Mouse (Mus musculus): ENCODE results near the gene Adora1. TPM values are rescaled to one million over a fixed set of nuclear protein-coding genes. Genes with fewer than 3 reads are reported as not detected.
A peak's percentile ranks its signal among the peaks of the same experiment; 100 is the strongest.

Gene Adora1
- total RNA-seq, 2 experiments from 2014 or later, result 213 to 218 TPM

DNA sequence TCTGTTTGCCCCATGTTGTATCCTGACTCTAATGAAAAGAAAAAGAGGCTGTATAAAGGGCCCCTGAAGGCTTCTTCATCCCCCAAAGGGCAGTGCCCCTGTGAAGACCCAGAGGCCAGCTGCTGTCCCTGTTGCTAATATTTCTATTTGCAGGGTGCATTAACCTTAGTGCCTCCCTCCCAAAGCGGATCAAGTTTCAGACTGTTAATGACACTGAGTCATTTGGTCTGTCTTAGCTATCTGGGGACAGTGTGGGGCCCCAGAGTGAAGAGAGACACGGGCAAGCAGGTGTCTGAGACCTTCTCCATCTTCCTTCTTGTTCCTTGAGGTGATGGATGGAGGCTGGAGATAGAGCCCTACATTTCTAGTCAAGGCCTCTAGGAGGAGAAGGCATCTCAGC is 40.1 kb downstream of the Adora1 start:
- no peak for DNase-seq (ENCODE audit: low spot score in 2 of 2)

DNA sequence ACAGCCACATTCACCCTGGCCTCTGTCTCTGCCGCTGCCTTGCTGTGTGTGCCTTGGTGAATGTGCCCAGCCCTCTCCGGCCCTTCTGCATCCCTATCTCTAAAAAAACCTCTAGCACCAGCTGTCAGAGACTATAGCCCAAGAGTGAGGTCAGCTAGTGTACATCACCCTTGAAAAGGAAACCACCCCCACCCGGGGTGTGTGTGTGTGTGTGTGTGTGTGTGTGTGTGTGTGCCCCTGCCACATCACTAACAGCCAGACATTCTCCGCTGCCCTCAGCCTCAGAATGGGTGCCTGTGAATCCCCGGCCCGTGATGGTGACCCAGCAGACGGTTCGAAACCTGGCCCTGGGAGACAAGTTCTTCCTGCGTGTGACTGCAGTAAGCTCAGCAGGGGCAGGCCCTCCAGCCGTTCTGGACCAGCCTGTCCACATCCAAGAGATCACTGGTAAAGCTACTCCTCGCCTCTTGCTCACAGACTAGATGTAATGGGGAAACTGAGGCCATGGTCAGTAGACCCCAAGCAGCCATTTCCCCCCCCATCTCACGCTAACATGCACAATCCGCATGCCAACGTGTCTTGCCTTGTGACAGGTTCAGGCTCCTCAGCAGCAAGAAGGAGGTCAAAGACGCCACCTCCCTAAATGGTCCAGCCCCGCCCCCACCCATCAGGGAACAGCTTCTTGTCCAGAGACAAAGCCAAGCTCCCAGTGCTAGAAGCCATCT is 40.8 kb downstream of the Adora1 start:
- DNase-seq (ENCODE audit: low spot score in 2 of 2), result no peak

DNA sequence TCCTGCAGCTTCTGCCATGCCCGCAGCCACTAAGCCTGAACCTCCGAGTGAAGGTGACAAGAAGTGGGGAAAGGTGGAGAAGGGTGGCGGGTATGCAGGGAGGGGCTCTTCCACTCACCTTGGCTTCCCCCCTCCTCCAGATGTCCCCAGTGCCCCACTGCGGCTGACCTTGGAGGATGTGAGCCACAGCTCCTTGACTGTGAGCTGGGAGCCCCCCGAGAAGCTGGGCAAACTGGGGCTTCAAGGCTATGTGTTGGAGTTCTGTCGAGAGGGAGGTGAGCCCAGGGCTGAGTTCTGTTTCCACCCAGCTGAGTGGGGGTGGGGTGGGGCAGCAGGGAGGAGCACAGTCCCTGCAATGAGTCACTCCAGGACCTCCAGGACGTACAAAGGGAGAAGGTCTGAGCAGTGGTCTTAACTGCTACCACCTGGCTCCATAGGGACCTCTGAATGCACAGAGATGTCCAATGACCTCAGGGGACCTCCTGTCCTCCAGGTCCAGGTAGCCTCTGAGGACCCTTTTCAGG is 41.5 kb downstream of the Adora1 start:
- no peak for DNase-seq (ENCODE audit: low spot score in 2 of 2)

DNA sequence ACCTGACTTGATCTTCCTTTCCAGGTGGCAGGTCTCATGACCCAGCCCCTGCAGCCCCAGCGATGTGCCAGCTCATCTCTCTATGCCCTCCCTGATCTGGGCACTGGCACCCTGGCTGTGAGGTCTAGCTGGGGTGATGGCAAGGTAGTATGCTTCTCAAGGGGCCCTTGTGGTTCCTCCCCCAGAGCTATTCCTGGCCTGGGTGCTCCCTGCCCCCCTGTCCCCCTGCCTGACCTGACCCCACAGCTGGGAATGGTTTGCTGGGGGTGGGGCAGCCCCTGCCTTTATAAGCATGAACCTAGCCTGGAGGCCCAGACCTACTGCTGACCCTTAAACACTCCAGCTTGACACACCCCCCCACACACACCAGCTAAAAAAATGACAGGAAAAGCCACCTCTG is 42.1 kb downstream of the Adora1 start, which contains the start of gene Mybph:
Gene Mybph, plus strand, starts transcription at position 323 of the 400 bp plus-strand sequence.
- DNase-seq (ENCODE audit: low spot score in 2 of 2), result no peak

DNA sequence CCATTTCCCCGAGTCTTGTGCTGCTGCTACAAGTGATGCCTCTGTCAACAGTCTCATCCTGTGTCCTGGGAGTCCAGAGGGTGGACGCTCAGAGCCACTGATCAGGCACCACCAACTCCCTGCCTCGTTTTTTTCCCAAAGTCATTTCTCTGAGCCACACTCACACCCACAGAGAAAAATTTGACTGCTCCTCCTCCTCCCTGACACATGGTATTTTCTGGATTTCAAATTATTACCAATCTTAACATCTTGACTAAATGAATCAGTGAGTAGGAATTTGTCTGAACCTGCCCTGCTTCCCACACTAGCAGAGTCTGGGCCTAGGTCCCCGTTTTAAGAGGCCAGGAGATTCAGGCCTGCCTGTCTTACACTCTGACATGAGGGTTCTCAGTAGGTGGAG is 43.2 kb downstream of the Adora1 start:
- DNase-seq (ENCODE audit: low spot score in 2 of 2), result no peak

DNA sequence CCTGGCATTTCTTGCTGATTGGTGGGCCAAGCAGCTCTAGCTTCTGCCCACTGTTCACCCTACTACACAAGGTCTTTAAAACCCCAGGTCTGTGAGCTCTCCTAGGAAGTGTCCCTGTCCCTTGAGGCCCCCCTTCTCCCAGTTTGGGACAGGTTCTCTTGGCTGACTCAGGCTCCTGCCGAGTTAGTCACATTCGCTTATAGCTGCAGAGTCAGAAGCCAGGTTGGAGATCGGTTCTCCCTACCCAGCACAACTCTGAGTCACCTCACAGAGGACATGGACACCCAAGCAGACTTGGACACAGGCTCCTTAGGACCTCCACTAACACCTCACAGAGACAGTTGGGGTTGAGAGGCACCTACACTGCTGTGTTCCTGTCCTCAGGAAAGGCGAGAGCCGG is 44.0 kb downstream of the Adora1 start:
- no peak for DNase-seq (ENCODE audit: low spot score in 2 of 2)

DNA sequence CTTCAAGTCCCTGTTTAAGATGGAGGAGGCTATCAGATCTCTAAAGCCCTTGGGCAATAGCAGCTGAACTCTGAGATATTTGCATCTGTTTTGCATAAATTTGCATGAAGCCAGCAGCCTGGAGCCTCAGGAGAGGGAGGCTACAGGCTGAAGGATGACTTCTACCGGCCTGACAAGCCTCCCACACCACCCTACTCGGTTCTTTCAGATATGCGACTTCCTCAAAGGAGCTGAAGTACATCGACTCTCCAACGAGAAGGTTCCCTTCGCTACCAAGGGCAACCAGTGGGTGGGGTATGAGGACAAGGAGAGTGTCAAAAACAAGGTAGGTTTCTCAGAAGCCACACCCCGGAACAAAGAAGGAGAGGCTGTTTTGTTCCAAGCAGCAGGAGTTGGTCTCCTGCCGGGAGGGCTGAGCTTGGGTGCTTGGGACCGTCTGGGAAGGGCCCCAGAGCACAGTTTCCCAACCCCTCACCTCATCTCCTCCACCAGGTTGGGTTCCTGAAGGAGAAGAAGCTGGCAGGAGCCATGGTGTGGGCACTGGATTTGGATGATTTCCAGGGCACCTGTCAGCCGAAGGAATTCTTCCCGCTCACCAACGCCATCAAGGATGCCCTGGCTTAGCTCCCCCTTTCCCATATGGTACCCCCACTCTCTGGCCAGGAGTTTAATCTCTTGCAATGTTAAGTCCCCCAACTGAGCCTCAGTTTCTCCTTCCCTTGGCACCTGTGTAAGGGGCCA is 46.1 kb downstream of the Adora1 start:
- DNase-seq (ENCODE audit: low spot score in 2 of 2), result no peak

DNA sequence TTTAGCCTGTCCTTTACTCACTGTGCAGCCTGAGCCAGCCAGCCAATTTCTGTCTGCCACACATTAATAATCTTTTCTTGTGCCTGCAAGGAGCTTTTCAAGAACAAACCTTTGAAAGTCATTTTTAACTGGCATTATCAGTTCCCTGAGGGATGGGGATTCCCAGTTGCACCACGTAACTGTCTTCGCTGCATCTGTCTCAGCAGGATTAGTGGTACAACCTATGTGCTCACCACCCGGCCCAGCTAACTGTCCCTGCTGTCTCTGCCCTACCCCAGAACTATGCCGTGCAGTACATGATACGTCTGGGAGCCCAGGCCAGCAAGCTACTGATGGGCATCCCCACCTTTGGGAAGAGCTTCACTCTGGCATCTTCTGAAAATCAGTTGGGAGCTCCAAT is 47.0 kb downstream of the Adora1 start:
- DNase-seq (ENCODE audit: low spot score in 2 of 2), result no peak

- DNase-seq (ENCODE audit: low spot score in 2 of 2), result no peak
Measured at GRCm38 (mm10) chr1:134184089-134184488, 51.1 kb downstream of the Adora1 start.

DNA sequence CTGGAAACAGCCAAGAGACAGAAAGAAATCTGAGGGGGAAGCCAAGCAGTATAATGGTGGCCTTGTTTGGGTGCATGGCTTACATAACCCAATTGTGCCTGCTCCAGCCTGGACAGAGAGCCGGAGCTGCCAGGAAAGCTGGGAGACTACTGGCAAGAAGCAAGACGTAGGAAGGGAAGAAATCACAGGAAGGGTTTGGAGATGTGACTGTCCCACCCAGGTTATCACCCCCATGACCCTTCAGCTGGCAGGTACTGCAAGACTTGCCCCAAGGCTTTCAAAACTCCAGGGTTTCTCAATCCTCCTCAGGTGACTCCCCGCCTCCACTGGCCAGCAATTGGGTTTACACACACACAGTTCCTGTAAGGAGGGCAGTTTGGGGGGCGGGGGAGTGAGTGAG is 53.2 kb downstream of the Adora1 start, which contains the start of gene Chil1:
Gene Chil1, plus strand, starts transcription at position 152 of the 400 bp plus-strand sequence.
- peak in 1 of 2 experiments; percentile 33 for DNase-seq (ENCODE audit: low spot score in 2 of 2)

GRCm38 (mm10) chr1:134177976-134178375 is 57.3 kb downstream of the Adora1 start:
- no peak for DNase-seq (ENCODE audit: low spot score in 2 of 2)

DNA sequence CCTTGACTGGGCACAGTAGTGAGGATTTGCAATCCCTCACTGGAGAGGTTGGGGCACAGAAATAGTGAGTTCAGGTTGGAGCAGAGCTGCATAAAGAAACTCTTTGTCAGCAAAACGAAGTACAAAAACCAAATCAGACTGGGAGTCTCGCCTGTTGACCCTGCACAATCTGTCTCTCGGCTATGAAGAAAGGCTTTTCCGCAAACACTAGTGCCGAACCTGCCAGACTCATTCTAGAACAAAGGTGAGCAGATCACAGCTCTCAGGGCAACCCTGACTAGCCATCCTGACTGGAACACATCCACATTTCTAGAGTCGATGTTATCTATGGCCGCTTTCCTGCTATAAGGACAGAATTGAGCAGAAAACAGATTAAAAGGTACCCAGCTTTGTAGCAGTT is 62.1 kb downstream of the Adora1 start:
- no peak for DNase-seq (ENCODE audit: low spot score in 2 of 2)

DNA sequence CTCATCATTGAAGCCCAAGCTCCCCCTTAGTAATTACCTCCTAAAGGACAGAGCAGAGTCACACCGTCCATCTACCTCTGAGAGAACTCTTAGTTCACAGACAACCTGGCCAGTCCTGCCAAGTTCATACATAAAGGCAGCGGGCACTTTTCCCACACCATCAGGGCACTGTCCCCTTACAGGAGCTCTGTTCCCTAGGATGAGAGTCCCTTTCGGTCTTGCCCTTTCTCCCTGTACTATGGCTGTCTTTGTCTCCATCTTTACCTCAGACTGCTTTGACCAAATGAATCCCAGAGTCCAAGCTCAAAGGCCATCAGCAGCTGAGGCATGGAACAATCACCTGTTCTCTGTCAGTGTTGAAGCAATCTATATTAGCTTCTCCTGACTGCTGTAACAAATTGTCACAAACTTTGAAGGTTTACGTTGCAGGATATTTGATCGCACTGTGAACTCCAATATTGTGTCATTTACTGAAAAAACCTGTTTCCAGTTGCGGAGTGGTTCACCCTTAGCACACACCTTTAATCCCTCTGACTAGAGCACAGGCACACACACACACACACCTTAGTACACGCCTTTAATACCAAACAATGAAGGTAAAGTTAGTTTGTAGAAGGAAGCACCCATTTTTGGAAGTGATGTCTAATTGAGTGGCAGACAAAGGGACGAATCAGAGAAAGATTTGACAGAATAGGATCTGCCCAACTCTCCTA is 66.1 kb downstream of the Adora1 start:
- no peak for DNase-seq (ENCODE audit: low spot score in 2 of 2)

DNA sequence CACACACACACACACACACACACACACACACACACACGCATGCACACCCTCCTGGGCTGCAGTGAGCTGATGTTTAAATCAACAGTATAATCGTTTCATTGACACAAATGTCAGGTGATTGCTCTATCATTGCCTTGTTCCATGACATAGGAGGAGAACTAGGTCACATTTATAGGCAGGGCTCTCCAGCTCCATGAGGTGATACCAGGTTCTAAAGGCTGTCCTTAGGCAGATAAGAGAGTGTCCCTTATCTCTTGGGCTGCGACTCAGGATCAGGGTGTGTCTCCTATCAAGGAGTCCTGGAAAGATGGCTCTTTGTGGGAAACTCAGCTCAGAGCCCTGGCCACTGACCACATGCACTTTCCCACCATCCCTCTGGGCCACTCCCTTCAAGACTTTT is 66.7 kb downstream of the Adora1 start:
- no peak for DNase-seq (ENCODE audit: low spot score in 2 of 2)

- no peak for DNase-seq (ENCODE audit: low spot score in 2 of 2)
Measured at GRCm38 (mm10) chr1:134167416-134168305, 67.6 kb downstream of the Adora1 start.

- DNase-seq (ENCODE audit: low spot score in 2 of 2), result no peak
Measured at GRCm38 (mm10) chr1:134166547-134166946, 68.7 kb downstream of the Adora1 start.

- DNase-seq (ENCODE audit: low spot score in 2 of 2), result no peak
Measured at GRCm38 (mm10) chr1:134164454-134164853, 70.8 kb downstream of the Adora1 start.

DNA sequence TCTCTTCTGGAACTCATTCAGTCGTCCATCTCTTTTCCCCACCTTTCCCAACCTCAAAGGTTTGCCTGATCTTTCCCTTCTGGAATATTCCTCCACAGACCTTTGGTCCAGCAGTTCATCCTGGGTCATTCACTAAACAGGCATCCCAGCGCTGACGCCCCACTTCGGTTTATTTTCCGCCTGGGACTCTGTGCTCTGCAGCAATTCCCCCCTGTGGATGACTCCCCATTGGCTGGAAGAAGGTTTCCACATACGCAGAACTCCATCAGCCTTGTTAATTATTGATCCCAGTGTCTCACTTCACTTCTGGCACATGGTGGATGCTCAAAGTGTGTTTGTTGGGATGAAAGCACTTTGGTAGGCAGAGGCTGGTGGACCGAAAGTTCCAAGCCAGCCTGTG is 71.8 kb downstream of the Adora1 start:
- DNase-seq (ENCODE audit: low spot score in 2 of 2), result no peak

- DNase-seq (ENCODE audit: low spot score in 2 of 2), result no peak
Measured at GRCm38 (mm10) chr1:134162510-134163225, 72.6 kb downstream of the Adora1 start.

- no peak for DNase-seq (ENCODE audit: low spot score in 2 of 2)
Measured at GRCm38 (mm10) chr1:134161399-134161798, 73.8 kb downstream of the Adora1 start.
